Mouse (Mus musculus): ENCODE measurements around the gene Scarb1. TPM values are rescaled to one million over a fixed set of nuclear protein-coding genes. Genes with fewer than 3 reads are reported as not detected.

Scarb1 gene
- polyA plus RNA-seq (2015; fragmentation: Nextera tagmentation; extraction: Ambion mirVana): 46.5 and 80.6 TPM in 2 replicates

GRCm38 (mm10) chr5:125340547-125341262, at the start of gene Scarb1:
Scarb1 (minus strand) TSS chr5:125341094.

GRCm38 (mm10) chr5:125389579-125390441, 48.9 kb upstream of the Scarb1 start, which contains the start of gene Ubc:
Ubc (minus strand) TSS chr5:125390202.

GRCm38 (mm10) chr5:125389131-125389578, 48.3 kb upstream of the Scarb1 start, which contains the start of gene Gm10382:
Gm10382 (plus strand) TSS chr5:125389322.

Other genes starting within 250 kb of the Scarb1 start
- 27.8 and 28.6 TPM in 2 replicates for gene Ncor2, start 161.9 kb downstream of the Scarb1 start, polyA plus RNA-seq (2015; fragmentation: Nextera tagmentation; extraction: Ambion mirVana)
- 0.28 and 0.51 TPM in 2 replicates for gene Gm10382, start 48.2 kb upstream of the Scarb1 start, polyA plus RNA-seq (2015; fragmentation: Nextera tagmentation; extraction: Ambion mirVana)
- 640 and 735 TPM in 2 replicates for gene Ubc, start 49.1 kb upstream of the Scarb1 start, polyA plus RNA-seq (2015; fragmentation: Nextera tagmentation; extraction: Ambion mirVana)
- 2.5 and 3.6 TPM in 2 replicates for gene Dhx37, start 93.0 kb upstream of the Scarb1 start, polyA plus RNA-seq (2015; fragmentation: Nextera tagmentation; extraction: Ambion mirVana)
- gene Bri3bp, start 100.5 kb upstream of the Scarb1 start, polyA plus RNA-seq (2015; fragmentation: Nextera tagmentation; extraction: Ambion mirVana): 15.9 and 16.5 TPM in 2 replicates
- 4.9 and 10.6 TPM in 2 replicates for gene Aacs, start 134.7 kb upstream of the Scarb1 start, polyA plus RNA-seq (2015; fragmentation: Nextera tagmentation; extraction: Ambion mirVana)
- not detected in 2 replicates for gene Tmem132b, start 190.7 kb upstream of the Scarb1 start, polyA plus RNA-seq (2015; fragmentation: Nextera tagmentation; extraction: Ambion mirVana)